Mouse (Mus musculus) stomach, embryonic 15.5 days (tissue): ENCODE data around the gene Ascl4. TPM values are rescaled to one million over a fixed set of nuclear protein-coding genes. Genes with fewer than 3 reads are reported as not detected.
A peak's percentile ranks its signal among the peaks of the same experiment; 100 is the strongest.

Experiments used
- ATAC-seq: fragments of 200-750 bp; cut with Nextera tagmentation; 2 replicates; pipeline ENCODE4 v1.8.0; 2017; ENCODE audit warnings: low read depth, moderate number of reproducible peaks, moderate TSS enrichment; ENCODE audit not compliant: insufficient read depth, low FRiP score
- H3K27ac ChIP-seq: fragments of 300-500 bp; sonication (generic); 2 replicates; pipeline ENCODE4 v1.5.1; 2015; ENCODE audit warnings: mild to moderate bottlenecking, inconsistent platforms
- H3K27me3 ChIP-seq: fragments of 300-500 bp; sonication (generic); replicated peaks from 2 replicates; pipeline ENCODE4 v1.6.1; 2015; ENCODE audit warnings: inconsistent platforms
- H3K36me3 ChIP-seq: fragments of 300-500 bp; sonication (generic); 2 replicates; pipeline ENCODE4 v1.6.1; 2015; ENCODE audit warnings: inconsistent platforms
- H3K4me1 ChIP-seq: fragments of 300-500 bp; sonication (generic); 2 replicates; pipeline ENCODE4 v1.6.1; 2015; ENCODE audit warnings: inconsistent platforms
- H3K4me2 ChIP-seq: fragments of 300-500 bp; sonication (generic); 2 replicates; pipeline ENCODE4 v1.6.1; 2015; ENCODE audit warnings: mild to moderate bottlenecking, inconsistent platforms
- H3K4me3 ChIP-seq: fragments of 300-500 bp; sonication (generic); replicated peaks from 2 replicates; pipeline ENCODE4 v1.5.1; 2015; ENCODE audit warnings: inconsistent platforms
- H3K9ac ChIP-seq: fragments of 300-500 bp; sonication (generic); 2 replicates; pipeline ENCODE4 v1.6.1; 2015; ENCODE audit warnings: inconsistent platforms
- H3K9me3 ChIP-seq: fragments of 300-500 bp; sonication (generic); 2 replicates; pipeline ENCODE4 v1.6.1; 2016; ENCODE audit warnings: inconsistent platforms
- WGBS: fragments of 180-500 bp; shearing (Covaris S2); methylation state at CpG from one replicate; pipeline ENCODE4 v1.1.7; 2015; 5-methylcytosine and 5-hydroxymethylcytosine counted together
- polyA plus RNA-seq: library from polyadenylated mRNA; unstranded; fragments of >200 nt; fragmentation: Nextera tagmentation; extraction: Ambion mirVana; gene quantifications from 2 replicates; pipeline ENCODE4 v1.2.1, GENCODE M21; 2015

Gene Ascl4
- polyA plus RNA-seq, 1 experiment from 2014 or later, result 0.35 TPM

GRCm38 (mm10) chr10:85954429-85954828 is 26.9 kb downstream of the Ascl4 start:
- H3K9me3 ChIP-seq, result no peaks in the 10 kb centered on the region
- 62% methylated on average over 2 of the region's 2 CpGs for WGBS
- peaks cover 37% of the 10 kb centered on the region; the same call in 1 of the 2 replicates for H3K36me3 ChIP-seq
- H3K4me3 ChIP-seq, result no peak overlapping the region
- H3K9ac ChIP-seq, result no peak overlapping the region
- 0 out of 2 replicates have a peak overlapping the region, but pooled peaks have one; percentile 42 for H3K27ac ChIP-seq
- H3K4me1 ChIP-seq, result peaks cover 4% of the 10 kb centered on the region; the same call in 1 of the 2 replicates
- no peaks in the 10 kb centered on the region for H3K27me3 ChIP-seq
- H3K4me2 ChIP-seq, result no peak overlapping the region
- ATAC-seq, result peak; percentile 70; the same call in 1 of the 2 replicates

GRCm38 (mm10) chr10:85956871-85957419 is 29.5 kb downstream of the Ascl4 start:
- peak overlapping the region; percentile 77; the same call in 1 of the 2 replicates for H3K27ac ChIP-seq
- no peak for ATAC-seq
- WGBS, result 3% methylated on average over 20 of the region's 20 CpGs

GRCm38 (mm10) chr10:85957464-85957950 is 30.0 kb downstream of the Ascl4 start, which contains the start of gene Rtcb:
Gene Rtcb (minus strand): TSS chr10:85957823.
- Histone ChIP-seq H3K4me3 (peak within 1 kb of the TSS; percentile 82), H3K9ac (peak within 1 kb of the TSS; percentile 87), H3K27me3 (no peaks in the 10 kb centered on the region), H3K4me1 (peaks cover 4% of the 10 kb centered on the region; the same call in 1 of the 2 replicates), H3K4me2 (peak within 1 kb of the TSS; percentile 79), H3K36me3 (peaks cover 21% of the 10 kb centered on the region; the same call in 1 of the 2 replicates), H3K9me3 (no peaks in the 10 kb centered on the region), H3K27ac (peak within 1 kb of the TSS; percentile 77; the same call in 1 of the 2 replicates)
- ATAC-seq, result peak; percentile 86
- 0% methylated on average over 38 of the region's 38 CpGs for WGBS

More at GRCm38 (mm10) chr10:85956871-85957419, 29.5 kb downstream of the Ascl4 start:
- H3K36me3 ChIP-seq, result peaks cover 23% of the 10 kb centered on the region; the same call in 1 of the 2 replicates
- H3K4me2 ChIP-seq, result peak overlapping the region; percentile 79
- H3K27me3 ChIP-seq, result no peaks in the 10 kb centered on the region
- no peaks in the 10 kb centered on the region for H3K9me3 ChIP-seq
- H3K9ac ChIP-seq, result peak overlapping the region; percentile 87
- peak overlapping the region; percentile 82 for H3K4me3 ChIP-seq
- H3K4me1 ChIP-seq, result peaks cover 4% of the 10 kb centered on the region; the same call in 1 of the 2 replicates

- H3K27me3 ChIP-seq, result no peaks in the 10 kb centered on the region
- no peaks in the 10 kb centered on the region for H3K9me3 ChIP-seq
- no peak overlapping the region for H3K4me3 ChIP-seq
- H3K4me1 ChIP-seq, result no peaks in the 10 kb centered on the region
- H3K9ac ChIP-seq, result no peak overlapping the region
- no peak overlapping the region for H3K4me2 ChIP-seq
- WGBS, result 49% methylated on average over 9 of the region's 9 CpGs
- no peak for ATAC-seq
- no peak overlapping the region for H3K27ac ChIP-seq
- H3K36me3 ChIP-seq, result no peaks in the 10 kb centered on the region
Observed at GRCm38 (mm10) chr10:85962897-85963296, 35.4 kb downstream of the Ascl4 start.

GRCm38 (mm10) chr10:85964316-85964715 is 36.8 kb downstream of the Ascl4 start:
- Histone ChIP-seq H3K4me1 (no peaks in the 10 kb centered on the region), H3K4me2 (no peak overlapping the region), H3K36me3 (no peaks in the 10 kb centered on the region), H3K4me3 (no peak overlapping the region), H3K27ac (no peak overlapping the region), H3K9ac (no peak overlapping the region), H3K27me3 (no peaks in the 10 kb centered on the region), H3K9me3 (no peaks in the 10 kb centered on the region)
- 87% methylated on average over 7 of the region's 7 CpGs for WGBS
- no peak for ATAC-seq

GRCm38 (mm10) chr10:85966476-85966875 is 39.0 kb downstream of the Ascl4 start:
- no peak for ATAC-seq
- no peaks in the 10 kb centered on the region for H3K4me1 ChIP-seq
- H3K27ac ChIP-seq, result no peak overlapping the region
- no peak overlapping the region for H3K4me2 ChIP-seq
- H3K27me3 ChIP-seq, result no peaks in the 10 kb centered on the region
- no peaks in the 10 kb centered on the region for H3K9me3 ChIP-seq
- 51% methylated on average over 2 of the region's 2 CpGs for WGBS
- H3K9ac ChIP-seq, result no peak overlapping the region
- H3K4me3 ChIP-seq, result no peak overlapping the region
- no peaks in the 10 kb centered on the region for H3K36me3 ChIP-seq

GRCm38 (mm10) chr10:85967411-85968156 is 40.1 kb downstream of the Ascl4 start:
- Histone ChIP-seq H3K4me2 (no peak overlapping the region), H3K9ac (no peak overlapping the region), H3K4me1 (no peaks in the 10 kb centered on the region), H3K4me3 (no peak overlapping the region), H3K36me3 (no peaks in the 10 kb centered on the region), H3K9me3 (no peaks in the 10 kb centered on the region), H3K27me3 (no peaks in the 10 kb centered on the region), H3K27ac (no peak overlapping the region)
- 64% methylated on average over 17 of the region's 17 CpGs for WGBS
- ATAC-seq, result no peak

GRCm38 (mm10) chr10:85968157-85968634 is 40.7 kb downstream of the Ascl4 start:
- Histone ChIP-seq H3K36me3 (no peaks in the 10 kb centered on the region), H3K9me3 (no peaks in the 10 kb centered on the region), H3K27ac (no peak overlapping the region), H3K4me1 (no peaks in the 10 kb centered on the region), H3K4me2 (no peak overlapping the region), H3K27me3 (no peaks in the 10 kb centered on the region), H3K9ac (no peak overlapping the region), H3K4me3 (no peak overlapping the region)
- WGBS, result 11% methylated on average over 7 of the region's 7 CpGs
- ATAC-seq, result no peak

GRCm38 (mm10) chr10:85968731-85969130 is 41.2 kb downstream of the Ascl4 start:
- no peaks in the 10 kb centered on the region for H3K36me3 ChIP-seq
- ATAC-seq, result no peak
- H3K27me3 ChIP-seq, result no peaks in the 10 kb centered on the region
- H3K9ac ChIP-seq, result no peak overlapping the region
- no peaks in the 10 kb centered on the region for H3K4me1 ChIP-seq
- no peak overlapping the region for H3K27ac ChIP-seq
- no peak overlapping the region for H3K4me2 ChIP-seq
- no peak overlapping the region for H3K4me3 ChIP-seq
- WGBS, result 42% methylated on average over 2 of the region's 2 CpGs
- no peaks in the 10 kb centered on the region for H3K9me3 ChIP-seq

- Histone ChIP-seq H3K4me1 (no peaks in the 10 kb centered on the region), H3K9me3 (no peaks in the 10 kb centered on the region), H3K36me3 (no peaks in the 10 kb centered on the region), H3K4me2 (no peak overlapping the region), H3K4me3 (no peak overlapping the region), H3K27me3 (no peaks in the 10 kb centered on the region), H3K27ac (no peak overlapping the region), H3K9ac (no peak overlapping the region)
- ATAC-seq, result no peak
- 44% methylated on average over 8 of the region's 8 CpGs for WGBS
Observed at GRCm38 (mm10) chr10:85969894-85970620, 42.6 kb downstream of the Ascl4 start.

- Histone ChIP-seq H3K4me1 (no peaks in the 10 kb centered on the region), H3K4me3 (no peak overlapping the region), H3K9me3 (no peaks in the 10 kb centered on the region), H3K27ac (no peak overlapping the region), H3K36me3 (no peaks in the 10 kb centered on the region), H3K9ac (no peak overlapping the region), H3K27me3 (no peaks in the 10 kb centered on the region), H3K4me2 (no peak overlapping the region)
- WGBS, result 85% methylated on average over 9 of the region's 9 CpGs
- ATAC-seq, result no peak
Observed at GRCm38 (mm10) chr10:85971826-85972225, 44.3 kb downstream of the Ascl4 start.
